Comparison of ENCODE assay signal across 8 mouse cellular contexts in genomic region chr9:32519101-32520051, GRCm38 (mm10). TPM values are rescaled to one million over a fixed set of nuclear protein-coding genes. Genes with fewer than 3 reads are reported as not detected.
DNase-seq lines count a peak whose midpoint lies in the region; ATAC-seq and TF ChIP-seq lines count a peak whose summit lies in the region.

No protein-coding gene starts in this region.

- peak; percentile 57; the same call in 1 of the 2 replicates for ATAC-seq in heart, postnatal 0 days (ENCODE audit: insufficient read depth, low read depth)
- ATAC-seq in liver, embryonic 12.5 days = peak; percentile 57; the same call in 1 of the 2 replicates
- ATAC-seq in activated CD4-positive, CD25-positive, alpha-beta regulatory T cell, adult 4 months = no peak

- TF ChIP-seq EP300 in heart, postnatal 0 days (IDR thresholded peaks at IDR 0.05; ENCODE audit: low read depth) = peak; percentile 86; the same call in 1 of the 2 replicates

- peak overlapping the region; percentile 86 for H3K27ac ChIP-seq in heart, postnatal 0 days (ENCODE audit: low read depth)
- H3K27ac ChIP-seq in liver, embryonic 12.5 days = peak overlapping the region; percentile 51

- no peaks in the 10 kb centered on the region for H3K9me3 ChIP-seq in heart, postnatal 0 days (replicated peaks; ENCODE audit: control insufficient read depth, low read length)
- H3K9me3 ChIP-seq in liver, embryonic 12.5 days (replicated peaks) = no peaks in the 10 kb centered on the region

- H3K4me3 ChIP-seq in heart, postnatal 0 days (ENCODE audit: low read depth, low read length) = no peak overlapping the region
- H3K4me3 ChIP-seq in liver, embryonic 12.5 days = no peak overlapping the region

- peak overlapping the region; percentile 26 for H3K4me2 ChIP-seq in heart, postnatal 0 days (ENCODE audit: low read depth, low read length)
- peak overlapping the region; percentile 56 for H3K4me2 ChIP-seq in liver, embryonic 12.5 days

- peak; percentile 64 to 80 for DNase-seq in heart, adult 9 months (ENCODE audit: low spot score in 2 of 2)
- DNase-seq in heart, postnatal 36 days = no peak
- DNase-seq in ZHBTc4 (ENCODE audit: low read depth, low spot score) = peak; percentile 19
- peak; percentile 41 for DNase-seq in heart, postnatal 0 days (ENCODE audit: low spot score)
- no peak for DNase-seq in right cerebral cortex, postnatal 10 days (ENCODE audit: low spot score in 2 of 2)
- DNase-seq in T-cell, adult 2 months (ENCODE audit: low spot score) = no peak

- H3K36me3 ChIP-seq in heart, postnatal 0 days (replicated peaks; ENCODE audit: control insufficient read depth, insufficient read depth, low read length) = no peaks in the 10 kb centered on the region
- H3K36me3 ChIP-seq in liver, embryonic 12.5 days = no peaks in the 10 kb centered on the region

- 44% methylated on average over 22 of the region's 22 CpGs for WGBS in heart, postnatal 0 days
- 22% methylated on average over 22 of the region's 22 CpGs for WGBS in liver, embryonic 12.5 days (ENCODE audit: insufficient replicate concordance)

- TF ChIP-seq CTCF in heart, postnatal 0 days (IDR thresholded peaks at IDR 0.05; ENCODE audit: low read depth) = no peak

- intact Hi-C loops in heart, postnatal 36 days (cut with DNase I) = loop anchor here (2.0 kb wide), 1 partner anchor 21 kb away; no protein-coding TSS in a partner anchor

- H3K9ac ChIP-seq in heart, postnatal 0 days (replicated peaks; ENCODE audit: low read depth, low read length) = peak overlapping the region; percentile 33; the same call in 1 of the 2 replicates
- no peak overlapping the region for H3K9ac ChIP-seq in liver, embryonic 12.5 days

- H3K27me3 ChIP-seq in heart, postnatal 0 days (ENCODE audit: control insufficient read depth, insufficient read depth, low read length) = no peaks in the 10 kb centered on the region
- peaks cover 4% of the 10 kb centered on the region; the same call in 1 of the 2 replicates for H3K27me3 ChIP-seq in liver, embryonic 12.5 days (replicated peaks)

- H3K4me1 ChIP-seq in heart, postnatal 0 days (ENCODE audit: control insufficient read depth, insufficient read depth) = peaks cover 35% of the 10 kb centered on the region
- H3K4me1 ChIP-seq in liver, embryonic 12.5 days = peaks cover 76% of the 10 kb centered on the region

RNA-seq across cellular contexts. Expression of gene Fli1, which starts 23.3 kb away (rescaled TPM):
- 10 to 100 TPM; 28.2 to 28.8 TPM for total RNA-seq in heart, postnatal 36 days (2021)
- 25.9 and 29.5 TPM in 2 replicates for total RNA-seq in heart, postnatal 0 days (2014; rRNA removed; ENCODE audit: low replicate concordance)
- 19.0 and 19.2 TPM in 2 replicates for polyA plus RNA-seq in heart, postnatal 0 days (2015; fragmentation: Nextera tagmentation; extraction: Ambion mirVana)
- 15.3 and 16.2 TPM in 2 replicates for polyA plus RNA-seq in liver, embryonic 12.5 days (2016; fragmentation: Nextera tagmentation; extraction: Ambion mirVana)
- 100 to 1,000 TPM; 114 to 122 TPM for polyA plus RNA-seq in activated CD4-positive, CD25-positive, alpha-beta regulatory T cell, adult 4 months (2017; shearing (Covaris generic))

Comparison
In these comparisons a context has a peak if more than half of its experiments do, and no peak if none do; other contexts are left out.
1. DNase-seq: peak in heart, adult 9 months (2 of 2), ZHBTc4 (single experiment) and heart, postnatal 0 days (single experiment); none in heart, postnatal 36 days (0 of 2), right cerebral cortex, postnatal 10 days (0 of 2) and T-cell, adult 2 months (single experiment).